Mouse (Mus musculus): Measurements from ENCODE around the gene Zfp945.

Gene Zfp945

GRCm38 (mm10) chr17:22866845-22867481 lies at the start of gene Zfp945:
TSS of gene Zfp945 (minus strand) at chr17:22867134.
- DNase-seq (ENCODE audit: low read depth, low spot score), result peak; percentile 82

DNA sequence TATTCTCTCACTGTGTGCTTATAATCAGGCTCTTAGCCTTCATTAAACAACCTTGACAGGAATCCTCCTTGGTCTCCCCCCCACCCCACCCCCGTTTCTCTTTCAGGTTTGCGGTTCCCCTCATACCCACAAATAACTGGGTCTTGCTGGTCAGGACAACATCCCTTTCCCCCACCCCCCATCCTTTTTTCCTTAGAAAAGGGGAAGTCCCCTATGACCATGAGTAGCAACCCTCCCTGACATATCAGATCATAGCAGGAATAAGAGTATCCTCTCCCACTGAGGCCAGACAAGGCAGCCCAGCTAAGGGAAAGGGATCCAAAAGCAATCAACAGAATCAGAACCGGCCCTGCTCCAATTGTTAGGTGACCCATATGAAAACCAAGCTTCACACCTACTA lies 21.4 kb upstream of the Zfp945 start:
- no peak for DNase-seq (ENCODE audit: low read depth, low spot score)

GRCm38 (mm10) chr17:22884059-22884698 lies 17.2 kb upstream of the Zfp945 start:
- DNase-seq (ENCODE audit: low read depth, low spot score), result peak; percentile 11

- DNase-seq (ENCODE audit: low read depth, low spot score), result peak; percentile 11
These were observed 10.7 kb upstream of the Zfp945 start for GRCm38 (mm10) chr17:22877427-22878307.

DNA sequence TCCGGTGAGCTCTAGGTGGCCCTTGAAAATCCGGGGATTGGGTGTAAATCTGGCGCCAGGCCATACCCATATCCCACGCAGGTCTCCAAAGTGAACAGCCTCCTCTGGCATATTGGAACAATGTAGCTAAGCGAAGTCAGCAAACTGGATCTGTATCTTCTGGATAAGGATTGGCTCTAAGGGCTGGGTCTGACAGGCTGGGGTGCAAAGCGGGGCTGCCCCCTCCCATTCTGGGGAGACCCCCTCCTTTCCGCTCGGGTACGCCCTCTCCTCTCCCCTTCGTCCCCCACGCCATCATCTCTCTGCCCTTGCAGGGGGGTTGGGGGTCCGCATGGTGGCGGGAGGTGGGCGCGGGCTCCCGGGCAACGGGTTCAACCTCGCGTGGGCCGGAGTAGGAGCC lies 9.4 kb upstream of the Zfp945 start:
- DNase-seq (ENCODE audit: low read depth, low spot score), result peak; percentile 59

- DNase-seq (ENCODE audit: low read depth, low spot score), result peak; percentile 42
These were observed 8.6 kb upstream of the Zfp945 start for GRCm38 (mm10) chr17:22875549-22875948.

GRCm38 (mm10) chr17:22866421-22866844 lies 501 bp downstream of the Zfp945 start:
- peak; percentile 5 for DNase-seq (ENCODE audit: low read depth, low spot score)

DNA sequence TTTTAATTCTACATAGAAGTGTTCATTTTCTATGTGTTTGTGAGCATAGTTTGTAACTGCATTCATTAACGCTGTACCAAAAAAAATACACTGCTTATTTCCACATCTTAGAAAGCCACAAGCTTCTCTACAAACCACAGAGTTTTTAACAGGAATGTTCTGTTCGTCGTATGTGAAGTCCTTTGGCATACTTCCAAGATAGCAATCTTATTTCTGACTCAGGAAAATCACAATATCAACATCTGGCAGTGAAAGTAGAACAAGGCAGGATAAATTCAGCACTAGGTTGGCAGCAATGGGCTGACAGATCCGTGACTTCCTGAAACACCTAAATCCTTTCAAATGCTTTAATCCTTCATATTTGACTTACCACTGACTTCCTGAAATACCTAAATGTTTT lies 45.8 kb downstream of the Zfp945 start:
- no peak for DNase-seq (ENCODE audit: low read depth, low spot score)

DNA sequence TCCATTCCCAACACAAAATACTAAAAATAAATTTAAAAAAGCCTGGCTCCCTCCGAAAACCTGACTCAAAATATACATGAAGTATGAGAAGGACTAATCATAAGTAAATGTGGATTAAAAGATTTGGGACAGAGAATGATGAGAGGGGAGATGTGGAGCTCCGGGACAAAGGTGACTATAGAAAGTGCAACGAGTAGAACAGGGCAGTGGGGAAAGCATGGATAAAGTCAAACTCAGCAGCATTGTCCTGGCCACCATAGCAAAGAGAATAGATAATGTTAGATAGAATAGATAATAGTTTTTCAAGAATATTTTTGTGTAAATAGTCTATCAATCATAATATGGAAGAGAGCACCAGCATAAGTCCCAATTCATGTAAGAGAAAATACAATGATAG lies 48.7 kb downstream of the Zfp945 start:
- DNase-seq (ENCODE audit: low read depth, low spot score), result no peak

DNA sequence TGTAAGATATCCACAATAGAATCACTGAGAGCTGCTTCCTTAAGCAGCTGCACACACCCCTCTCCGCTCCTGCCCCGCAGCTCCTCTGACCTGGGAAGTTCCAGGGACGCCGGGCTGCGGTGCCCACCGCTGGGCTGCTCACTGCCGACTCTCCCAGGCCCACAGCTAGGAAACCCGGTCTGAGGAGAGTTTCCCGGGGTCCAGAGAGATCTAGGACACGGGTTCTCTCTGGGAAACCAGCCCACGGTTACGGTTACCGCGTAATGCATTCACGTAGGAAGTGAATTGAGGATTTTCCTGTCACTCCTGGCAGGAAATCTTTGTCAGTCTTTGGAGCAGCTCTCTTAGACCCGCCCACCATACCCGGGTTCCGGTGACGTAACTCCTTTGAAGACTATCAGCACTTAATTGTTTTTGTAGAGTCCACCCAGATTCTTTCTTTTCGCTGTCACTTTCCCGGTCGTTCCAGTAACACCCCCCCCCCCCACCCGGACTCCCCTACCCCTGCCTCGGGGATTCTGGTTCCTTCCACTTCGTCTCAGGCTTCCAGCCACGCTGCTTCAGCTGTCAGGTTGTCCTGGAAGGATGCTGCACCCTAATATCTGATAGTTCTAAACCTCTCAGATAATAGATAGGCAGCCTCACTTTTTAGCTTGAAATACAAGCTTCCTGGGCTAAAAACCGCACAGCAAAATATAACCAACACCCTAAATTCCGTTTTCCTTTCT lies 49.3 kb downstream of the Zfp945 start:
- DNase-seq (ENCODE audit: low read depth, low spot score), result peak; percentile 82

DNA sequence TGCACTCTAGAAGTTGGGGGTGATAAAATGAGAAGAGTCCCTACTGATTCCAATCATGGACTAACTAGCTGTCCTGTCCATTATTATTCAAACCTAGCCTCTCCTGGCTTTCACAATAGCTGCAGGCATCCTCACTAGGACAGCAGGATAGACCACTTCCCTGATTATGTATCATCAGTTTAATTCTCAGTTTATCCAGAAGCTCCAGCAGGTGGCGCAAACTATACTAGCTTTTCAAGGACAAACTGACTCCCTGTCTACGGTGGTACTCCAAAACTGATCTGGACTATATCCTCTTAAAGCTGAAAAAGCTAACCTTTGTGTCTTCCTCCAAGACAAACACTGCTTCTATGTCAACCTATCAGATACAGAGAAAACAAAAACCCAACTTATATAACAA lies 67.2 kb downstream of the Zfp945 start:
- DNase-seq (ENCODE audit: low read depth, low spot score), result peak; percentile 52
